Mouse (Mus musculus) olfactory bulb, adult 2 months (tissue): Measurements from ENCODE around the gene 2200002D01Rik. TPM values are rescaled to one million over a fixed set of nuclear protein-coding genes. Genes with fewer than 3 reads are reported as not detected.

Experiments
- H3K27ac ChIP-seq: fragments of 200-500 bp; 2 replicates; pipeline ENCODE4 v1.5.1; 2012; ENCODE audit warnings: low read depth, low read length; ENCODE audit not compliant: insufficient read depth
- H3K4me1 ChIP-seq: fragments of 200-500 bp; 2 replicates; pipeline ENCODE4 v1.6.1; 2012; ENCODE audit warnings: low read length; ENCODE audit not compliant: control insufficient read depth, insufficient read depth
- H3K4me3 ChIP-seq: fragments of 200-500 bp; 2 replicates; pipeline ENCODE4 v1.5.1; 2012; ENCODE audit warnings: mild to moderate bottlenecking, low read depth, low read length, moderate library complexity; ENCODE audit not compliant: insufficient read depth
- CTCF ChIP-seq: fragments of 200-500 bp; IDR thresholded peaks from 2 replicates; pipeline ENCODE4 v1.5.1; 2012; ENCODE audit warnings: low read depth, mild to moderate bottlenecking, low read length, moderate library complexity; ENCODE audit not compliant: insufficient read depth
- POLR2A ChIP-seq: fragments of 200-500 bp; IDR thresholded peaks from 2 replicates; pipeline ENCODE4 v1.6.1; 2012; ENCODE audit warnings: mild to moderate bottlenecking, low read depth, low read length, moderate library complexity; ENCODE audit not compliant: insufficient read depth
- WGBS: fragments of 180-500 bp; shearing (Covaris S2); methylation state at CpG from one replicate; pipeline ENCODE4 v1.1.7; 2018; 5-methylcytosine and 5-hydroxymethylcytosine counted together
- polyA plus RNA-seq: library from polyadenylated mRNA; stranded (reverse); fragments of >200 nt; gene quantifications from 2 replicates; pipeline ENCODE4 v1.2.4, GENCODE M21; 2012; ENCODE audit warnings: low replicate concordance; ENCODE audit not compliant: missing spikeins, insufficient read depth, insufficient read length

2200002D01Rik gene
- polyA plus RNA-seq, 1 experiment: not detected

- Histone ChIP-seq H3K27ac (no peak within 1 kb of the TSS), H3K4me3 (peak within 1 kb of the TSS; percentile 49), H3K4me1 (peaks cover 12% of the 10 kb centered on the region)
- under 1% methylated on average over 80 of the region's 80 CpGs for WGBS
- TF ChIP-seq POLR2A (no peak), CTCF (no peak)
These were observed 33.2 kb upstream of the 2200002D01Rik start, which contains the start of gene Spint2 for GRCm38 (mm10) chr7:29281201-29282073. Spint2 (minus strand) TSS chr7:29281912.

GRCm38 (mm10) chr7:29280801-29281200, 32.5 kb upstream of the 2200002D01Rik start:
- TF ChIP-seq CTCF (no peak), POLR2A (no peak)
- no peak overlapping the region for H3K27ac ChIP-seq
- peak overlapping the region; percentile 49; the same call in 1 of the 2 replicates for H3K4me3 ChIP-seq
- 12% methylated on average over 13 of the region's 13 CpGs for WGBS
- peaks cover 12% of the 10 kb centered on the region for H3K4me1 ChIP-seq

GRCm38 (mm10) chr7:29279924-29280323, 31.7 kb upstream of the 2200002D01Rik start:
- Histone ChIP-seq H3K27ac (no peak overlapping the region), H3K4me3 (no peak overlapping the region), H3K4me1 (peaks cover 12% of the 10 kb centered on the region)
- WGBS: 91% methylated on average over 8 of the region's 8 CpGs
- TF ChIP-seq CTCF (no peak), POLR2A (no peak)

GRCm38 (mm10) chr7:29279261-29279660, 31.0 kb upstream of the 2200002D01Rik start:
- no peak overlapping the region for H3K4me3 ChIP-seq
- TF ChIP-seq CTCF (no peak), POLR2A (no peak)
- peaks cover 12% of the 10 kb centered on the region for H3K4me1 ChIP-seq
- H3K27ac ChIP-seq: no peak overlapping the region

GRCm38 (mm10) chr7:29277510-29277909, 29.2 kb upstream of the 2200002D01Rik start:
- Histone ChIP-seq H3K27ac (no peak overlapping the region), H3K4me1 (peaks cover 12% of the 10 kb centered on the region), H3K4me3 (no peak overlapping the region)
- TF ChIP-seq CTCF (no peak), POLR2A (no peak)
- WGBS: 95% methylated on average over 4 of the region's 4 CpGs

GRCm38 (mm10) chr7:29276715-29277114, 28.4 kb upstream of the 2200002D01Rik start:
- WGBS: 36% methylated on average over 5 of the region's 5 CpGs
- TF ChIP-seq CTCF (no peak), POLR2A (no peak)
- no peak overlapping the region for H3K27ac ChIP-seq
- no peak overlapping the region for H3K4me3 ChIP-seq
- H3K4me1 ChIP-seq: peaks cover 10% of the 10 kb centered on the region

GRCm38 (mm10) chr7:29271687-29272465, 23.6 kb upstream of the 2200002D01Rik start:
- Histone ChIP-seq H3K4me3 (no peak overlapping the region), H3K27ac (peak overlapping the region; percentile 83), H3K4me1 (peaks cover 8% of the 10 kb centered on the region)
- TF ChIP-seq POLR2A (no peak), CTCF (no peak)
- 40% methylated on average over 8 of the region's 8 CpGs for WGBS

- WGBS: 86% methylated on average over 4 of the region's 4 CpGs
- Histone ChIP-seq H3K27ac (no peak overlapping the region), H3K4me1 (peaks cover 8% of the 10 kb centered on the region), H3K4me3 (no peak overlapping the region)
- no peak for TF ChIP-seq CTCF
- TF ChIP-seq POLR2A: no peak
These were observed 22.2 kb upstream of the 2200002D01Rik start for GRCm38 (mm10) chr7:29270445-29270844.

- Histone ChIP-seq H3K4me3 (no peak overlapping the region), H3K27ac (no peak overlapping the region), H3K4me1 (peaks cover 7% of the 10 kb centered on the region)
- WGBS: 71% methylated on average over 4 of the region's 4 CpGs
- TF ChIP-seq POLR2A: no peak
These were observed 18.7 kb upstream of the 2200002D01Rik start for GRCm38 (mm10) chr7:29266931-29267330.
